Mouse (Mus musculus) limb, embryonic 12.5 days (tissue): ENCODE data around the gene Bcl2l12. TPM values are rescaled to one million over a fixed set of nuclear protein-coding genes. Genes with fewer than 3 reads are reported as not detected.

Source experiments
- ATAC-seq: fragments of 200-750 bp; cut with Nextera tagmentation; 2 replicates; pipeline ENCODE4 v1.8.0; 2017; ENCODE audit warnings: low read depth, moderate TSS enrichment; ENCODE audit not compliant: insufficient number of reproducible peaks, insufficient read depth, low FRiP score, low TSS enrichment
- H3K27ac ChIP-seq: fragments of 300-500 bp; sonication (generic); 2 replicates; pipeline ENCODE4 v1.5.1; 2016; ENCODE audit warnings: mild to moderate bottlenecking, moderate library complexity
- H3K27me3 ChIP-seq: fragments of 300-500 bp; sonication (generic); 2 replicates; pipeline ENCODE4 v1.6.1; 2016; ENCODE audit warnings: mild to moderate bottlenecking, moderate library complexity
- H3K36me3 ChIP-seq: fragments of 300-500 bp; sonication (generic); 2 replicates; pipeline ENCODE4 v1.6.1; 2016; ENCODE audit warnings: mild to moderate bottlenecking, moderate library complexity
- H3K4me1 ChIP-seq: fragments of 300-500 bp; sonication (generic); replicated peaks from 2 replicates; pipeline ENCODE4 v1.6.1; 2016
- H3K4me2 ChIP-seq: fragments of 300-500 bp; sonication (generic); 2 replicates; pipeline ENCODE4 v1.6.1; 2016; ENCODE audit warnings: mild to moderate bottlenecking, moderate library complexity
- H3K4me3 ChIP-seq: fragments of 300-500 bp; sonication (generic); replicated peaks from 2 replicates; pipeline ENCODE4 v1.5.1; 2016; ENCODE audit warnings: mild to moderate bottlenecking
- H3K9ac ChIP-seq: fragments of 300-500 bp; sonication (generic); replicated peaks from 2 replicates; pipeline ENCODE4 v1.6.1; 2016; ENCODE audit warnings: mild to moderate bottlenecking, moderate library complexity
- H3K9me3 ChIP-seq: fragments of 300-500 bp; sonication (generic); 2 replicates; pipeline ENCODE4 v1.6.1; 2016; ENCODE audit warnings: mild to moderate bottlenecking, moderate library complexity
- WGBS: fragments of 180-500 bp; shearing (Covaris S2); methylation state at CpG from one replicate; pipeline ENCODE4 v1.1.7; 2016; 5-methylcytosine and 5-hydroxymethylcytosine counted together
- polyA plus RNA-seq: library from polyadenylated mRNA; unstranded; fragments of >200 nt; fragmentation: Nextera tagmentation; extraction: Ambion mirVana; gene quantifications from 2 replicates; pipeline ENCODE4 v1.2.1, GENCODE M21; 2016

The Bcl2l12 gene
- polyA plus RNA-seq, 1 experiment from 2014 or later: 96.8 TPM

- Histone ChIP-seq H3K4me2 (peak overlapping the region; percentile 73), H3K27me3 (no peaks in the 10 kb centered on the region), H3K4me1 (peaks cover 38% of the 10 kb centered on the region), H3K4me3 (peak overlapping the region; percentile 93), H3K27ac (peak overlapping the region; percentile 96), H3K9ac (peak overlapping the region; percentile 70), H3K9me3 (no peaks in the 10 kb centered on the region), H3K36me3 (peaks cover 51% of the 10 kb centered on the region)
- peak; percentile 7; the same call in 1 of the 2 replicates for ATAC-seq
- WGBS: under 1% methylated on average over 29 of the region's 29 CpGs
Observed at GRCm38 (mm10) chr7:44986879-44987718, 11.4 kb downstream of the Bcl2l12 start.

GRCm38 (mm10) chr7:44986192-44986878 lies 12.2 kb downstream of the Bcl2l12 start, which contains the start of gene Prmt1:
Gene Prmt1 (minus strand): TSS chr7:44986568.
- peak within 1 kb of the TSS; percentile 73 for H3K4me2 ChIP-seq
- H3K27me3 ChIP-seq: no peaks in the 10 kb centered on the region
- H3K9me3 ChIP-seq: no peaks in the 10 kb centered on the region
- peak within 1 kb of the TSS; percentile 96 for H3K9ac ChIP-seq
- peaks cover 51% of the 10 kb centered on the region for H3K36me3 ChIP-seq
- H3K4me3 ChIP-seq: peak within 1 kb of the TSS; percentile 93
- H3K27ac ChIP-seq: peak within 1 kb of the TSS; percentile 96
- peak; percentile 97 for ATAC-seq
- under 1% methylated on average over 42 of the region's 42 CpGs for WGBS
- peaks cover 38% of the 10 kb centered on the region for H3K4me1 ChIP-seq

GRCm38 (mm10) chr7:44985595-44986191 lies 12.8 kb downstream of the Bcl2l12 start:
- Histone ChIP-seq H3K36me3 (peaks cover 52% of the 10 kb centered on the region), H3K4me2 (peak overlapping the region; percentile 68), H3K4me1 (peaks cover 38% of the 10 kb centered on the region), H3K27ac (peak overlapping the region; percentile 95), H3K4me3 (peak overlapping the region; percentile 93), H3K9ac (peak overlapping the region; percentile 96), H3K27me3 (no peaks in the 10 kb centered on the region), H3K9me3 (no peaks in the 10 kb centered on the region)
- under 1% methylated on average over 44 of the region's 45 CpGs for WGBS
- no peak for ATAC-seq

DNA sequence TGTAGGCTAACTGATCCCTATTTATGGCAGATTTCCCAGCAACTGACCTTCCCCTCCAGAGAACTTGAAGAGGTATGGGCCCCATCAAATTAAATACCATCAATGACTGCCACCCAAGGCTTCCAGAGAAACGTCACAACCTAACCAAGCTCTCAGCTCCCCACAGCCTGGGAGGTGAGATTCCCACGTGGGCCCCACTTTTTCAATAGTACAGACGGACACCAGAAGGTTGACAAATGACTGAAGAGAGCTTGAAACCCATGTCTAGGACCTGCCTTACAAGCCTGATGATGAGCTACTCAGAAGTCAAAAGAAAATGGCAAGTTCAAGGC lies 13.7 kb downstream of the Bcl2l12 start:
- peak overlapping the region; percentile 93 for H3K4me3 ChIP-seq
- peak overlapping the region; percentile 68 for H3K4me2 ChIP-seq
- H3K36me3 ChIP-seq: peaks cover 52% of the 10 kb centered on the region
- ATAC-seq: no peak
- WGBS: 44% methylated on average over 3 of the region's 3 CpGs
- peaks cover 38% of the 10 kb centered on the region for H3K4me1 ChIP-seq
- no peaks in the 10 kb centered on the region for H3K9me3 ChIP-seq
- no peak overlapping the region for H3K9ac ChIP-seq
- peak overlapping the region; percentile 95; the same call in 1 of the 2 replicates for H3K27ac ChIP-seq
- no peaks in the 10 kb centered on the region for H3K27me3 ChIP-seq

- H3K27me3 ChIP-seq: no peaks in the 10 kb centered on the region
- H3K4me2 ChIP-seq: peak overlapping the region; percentile 68
- peak overlapping the region; percentile 93 for H3K4me3 ChIP-seq
- peak overlapping the region; percentile 51 for H3K9ac ChIP-seq
- peaks cover 37% of the 10 kb centered on the region for H3K4me1 ChIP-seq
- H3K9me3 ChIP-seq: no peaks in the 10 kb centered on the region
- 74% methylated on average over 7 of the region's 7 CpGs for WGBS
- no peak for ATAC-seq
- H3K36me3 ChIP-seq: peaks cover 52% of the 10 kb centered on the region
- peak overlapping the region; percentile 95; the same call in 1 of the 2 replicates for H3K27ac ChIP-seq
Observed at GRCm38 (mm10) chr7:44983944-44984832, 14.3 kb downstream of the Bcl2l12 start.

- Histone ChIP-seq H3K27me3 (no peaks in the 10 kb centered on the region), H3K27ac (no peak overlapping the region), H3K9me3 (no peaks in the 10 kb centered on the region), H3K4me3 (peak overlapping the region; percentile 93; the same call in 1 of the 2 replicates), H3K4me2 (0 out of 2 replicates have a peak overlapping the region, but pooled peaks have one; percentile 68), H3K4me1 (peaks cover 28% of the 10 kb centered on the region), H3K9ac (no peak overlapping the region), H3K36me3 (peaks cover 61% of the 10 kb centered on the region)
- no peak for ATAC-seq
- 46% methylated on average over 6 of the region's 6 CpGs for WGBS
Observed at GRCm38 (mm10) chr7:44983085-44983484, 15.4 kb downstream of the Bcl2l12 start.

DNA sequence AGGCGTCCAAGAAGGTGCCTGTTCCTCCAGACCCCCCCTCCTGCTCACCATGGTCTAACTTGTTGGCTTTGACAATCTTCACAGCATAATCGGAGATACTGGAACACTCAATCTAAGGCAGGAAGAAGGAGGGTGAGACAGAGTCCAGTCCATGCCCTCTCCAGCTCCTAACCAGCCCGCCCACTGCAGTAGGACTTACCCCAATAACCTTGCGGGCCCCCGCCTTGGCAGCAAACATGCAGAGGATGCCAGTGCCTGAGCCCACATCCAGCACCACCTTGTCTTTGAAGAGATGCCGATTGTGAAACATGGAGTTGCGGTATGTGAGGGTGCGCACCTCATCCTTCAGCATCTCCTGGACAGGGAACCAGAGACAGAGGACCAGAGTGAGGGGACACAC lies 17.0 kb downstream of the Bcl2l12 start:
- Histone ChIP-seq H3K4me3 (no peak overlapping the region), H3K27me3 (no peaks in the 10 kb centered on the region), H3K4me1 (peaks cover 24% of the 10 kb centered on the region), H3K27ac (no peak overlapping the region), H3K9ac (no peak overlapping the region), H3K4me2 (no peak overlapping the region), H3K9me3 (no peaks in the 10 kb centered on the region), H3K36me3 (peaks cover 77% of the 10 kb centered on the region)
- 93% methylated on average over 8 of the region's 8 CpGs for WGBS
- ATAC-seq: no peak

GRCm38 (mm10) chr7:44978300-44978699 lies 20.2 kb downstream of the Bcl2l12 start:
- peaks cover 81% of the 10 kb centered on the region for H3K36me3 ChIP-seq
- no peak for ATAC-seq

DNA sequence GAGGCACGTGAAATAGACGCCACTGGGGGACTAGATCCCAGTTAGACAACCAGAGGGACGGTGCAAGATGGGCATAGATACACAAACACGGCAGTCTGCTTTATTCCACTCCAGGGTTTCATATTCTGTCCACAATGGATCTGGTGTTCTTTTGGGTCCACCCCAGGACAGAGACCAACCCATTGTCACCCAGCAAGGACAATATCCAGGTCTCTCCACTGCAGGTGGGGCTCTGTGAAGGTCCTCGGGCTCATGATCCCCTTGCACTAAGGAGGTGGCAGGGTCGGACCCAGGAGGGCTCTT lies 23.4 kb downstream of the Bcl2l12 start:
- no peak overlapping the region for H3K9ac ChIP-seq
- peak overlapping the region; percentile 80 for H3K4me2 ChIP-seq
- WGBS: 27% methylated on average over 6 of the region's 6 CpGs
- ATAC-seq: no peak
- 0 out of 2 replicates have a peak overlapping the region, but pooled peaks have one; percentile 1 for H3K4me3 ChIP-seq
- peaks cover 51% of the 10 kb centered on the region for H3K36me3 ChIP-seq
- H3K9me3 ChIP-seq: no peaks in the 10 kb centered on the region
- peaks cover 28% of the 10 kb centered on the region for H3K4me1 ChIP-seq
- peak overlapping the region; percentile 81 for H3K27ac ChIP-seq
- H3K27me3 ChIP-seq: no peaks in the 10 kb centered on the region

More at GRCm38 (mm10) chr7:44978300-44978699, 20.2 kb downstream of the Bcl2l12 start:
- peaks cover 14% of the 10 kb centered on the region for H3K4me1 ChIP-seq
- 90% methylated on average over 3 of the region's 3 CpGs for WGBS
- H3K4me3 ChIP-seq: no peak overlapping the region
- no peak overlapping the region for H3K4me2 ChIP-seq
- no peaks in the 10 kb centered on the region for H3K9me3 ChIP-seq
- H3K27me3 ChIP-seq: no peaks in the 10 kb centered on the region
- no peak overlapping the region for H3K27ac ChIP-seq
- H3K9ac ChIP-seq: no peak overlapping the region

DNA sequence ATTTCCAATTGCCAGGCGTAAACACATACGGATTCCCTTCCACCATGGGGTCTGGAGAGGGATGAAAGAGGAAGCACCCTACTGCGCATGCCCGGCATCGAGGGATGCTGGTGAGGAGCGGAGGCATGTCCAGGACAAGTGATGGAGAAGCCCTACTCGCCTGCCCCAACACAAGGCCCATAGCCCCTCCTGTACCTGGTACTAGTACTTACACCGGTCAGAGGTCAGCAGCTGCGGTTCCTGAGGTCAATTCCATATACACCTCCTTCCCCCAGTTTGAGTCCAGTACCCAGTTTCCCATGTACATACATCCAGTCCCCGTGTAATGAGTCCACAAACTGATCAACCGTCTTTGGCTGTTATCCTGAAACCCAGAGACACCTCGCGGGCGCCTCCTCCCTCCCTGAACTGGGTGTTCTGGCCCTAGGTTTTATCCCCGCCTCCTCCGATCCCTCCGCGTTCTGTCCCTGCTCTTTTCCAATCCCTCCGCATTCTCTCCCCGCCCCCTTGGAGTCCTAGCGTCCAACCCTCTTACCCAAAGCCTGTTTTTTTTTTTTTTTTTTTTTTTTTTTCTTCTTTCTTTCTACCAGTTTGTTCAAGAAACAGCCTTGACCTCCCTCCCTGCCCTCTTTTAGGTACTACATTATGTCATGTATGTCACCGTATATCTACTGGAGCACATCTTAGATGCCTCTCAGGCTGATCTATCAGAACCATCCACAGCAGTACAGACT lies 24.0 kb downstream of the Bcl2l12 start, which contains the start of gene Cpt1c:
TSS of gene Cpt1c (minus strand) at position 469 of the 734 bp plus-strand sequence.
- peak within 1 kb of the TSS; percentile 80 for H3K4me2 ChIP-seq
- H3K9ac ChIP-seq: peak within 1 kb of the TSS; percentile 52
- H3K9me3 ChIP-seq: no peaks in the 10 kb centered on the region
- peak within 1 kb of the TSS; percentile 56 for H3K4me3 ChIP-seq
- H3K4me1 ChIP-seq: peaks cover 31% of the 10 kb centered on the region
- H3K27me3 ChIP-seq: no peaks in the 10 kb centered on the region
- peak; percentile 16; the same call in 1 of the 2 replicates for ATAC-seq
- H3K36me3 ChIP-seq: peaks cover 46% of the 10 kb centered on the region
- 2% methylated on average over 22 of the region's 22 CpGs for WGBS
- H3K27ac ChIP-seq: peak within 1 kb of the TSS; percentile 81
